Comparison of ENCODE assay signal across 10 mouse cellular contexts in the genomic region with DNA sequence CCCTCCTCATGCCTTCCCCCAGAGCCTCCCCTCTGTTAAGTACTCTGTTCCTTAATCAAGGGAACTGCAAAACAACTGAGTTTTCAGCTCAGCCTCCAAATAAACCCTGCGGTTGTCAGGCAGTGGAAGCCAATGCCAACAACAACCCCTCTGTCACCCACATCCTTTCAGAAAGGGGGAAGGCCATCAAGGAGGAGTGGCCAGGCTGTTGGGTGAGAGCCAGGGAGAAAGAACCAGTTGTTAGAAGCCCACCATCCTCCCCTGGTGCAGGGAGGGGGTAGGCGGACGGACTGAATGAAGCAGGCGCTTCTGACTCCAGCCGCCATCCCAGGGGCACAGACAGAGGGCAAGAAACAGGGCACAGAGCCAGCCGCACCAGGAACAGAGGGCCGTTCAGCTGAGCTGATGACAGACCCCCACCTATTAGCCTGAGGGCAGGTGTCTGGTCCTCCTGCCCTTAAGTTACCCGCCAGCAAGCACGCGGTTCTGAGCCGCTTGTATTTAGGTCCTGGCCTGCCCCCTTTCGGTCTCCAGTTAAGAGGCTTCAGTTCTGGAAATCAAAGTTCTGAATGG. TPM values are rescaled to one million over a fixed set of nuclear protein-coding genes. Genes with fewer than 3 reads are reported as not detected.
A peak's percentile ranks its signal among the peaks of the same experiment; 100 is the strongest.
DNase-seq lines count a peak whose midpoint lies in the region; ATAC-seq and TF ChIP-seq lines count a peak whose summit lies in the region.
"Had no signal": no experiment of that assay in that cellular context is flagged by ENCODE, and none has a peak within 500 bp of the region (broad histone marks: within the 10 kb centered on the region; RNA-seq: fewer than 3 reads in every experiment).

No protein-coding gene starts in this region.

- peak overlapping the region; percentile 18; the same call in 1 of the 2 replicates for H3K4me2 ChIP-seq in heart, embryonic 14.5 days (ENCODE audit: low read length)
- peak overlapping the region; percentile 35 for H3K4me2 ChIP-seq in hindbrain, embryonic 16.5 days (ENCODE audit: low read length)
- no peak overlapping the region for H3K4me2 ChIP-seq in stomach, embryonic 14.5 days (replicated peaks; ENCODE audit: low read depth, low read length)

- no peak for TF ChIP-seq CTCF in testis, adult 2 months (IDR thresholded peaks at IDR 0.05; ENCODE audit: control insufficient read depth, insufficient read depth, insufficient replicate concordance, low read depth, low read length)

- intact Hi-C loops in heart, postnatal 14 days (cut with DNase I), result no loop called here

- no peaks in the 10 kb centered on the region for H3K9me3 ChIP-seq in heart, embryonic 14.5 days (ENCODE audit: control insufficient read depth, low read length)
- H3K9me3 ChIP-seq in hindbrain, embryonic 16.5 days (ENCODE audit: control insufficient read depth, low read length), result no peaks in the 10 kb centered on the region
- H3K9me3 ChIP-seq in stomach, embryonic 14.5 days (ENCODE audit: control insufficient read depth, low read depth, low read length), result no peaks in the 10 kb centered on the region

- H3K27me3 ChIP-seq in heart, embryonic 14.5 days (ENCODE audit: control insufficient read depth, insufficient read depth, low read length), result peaks cover 31% of the 10 kb centered on the region
- H3K27me3 ChIP-seq in testis, adult 2 months (ENCODE audit: control insufficient read depth, insufficient read depth, low read length), result no peaks in the 10 kb centered on the region
- no peaks in the 10 kb centered on the region for H3K27me3 ChIP-seq in hindbrain, embryonic 16.5 days (replicated peaks; ENCODE audit: control insufficient read depth, insufficient read depth, low read length)
- H3K27me3 ChIP-seq in stomach, embryonic 14.5 days (ENCODE audit: control insufficient read depth, insufficient read depth, low read length), result no peaks in the 10 kb centered on the region
- H3K27me3 ChIP-seq: Patski had no signal

- H3K4me3 ChIP-seq in heart, embryonic 14.5 days (ENCODE audit: control insufficient read depth in 1 of 2, insufficient read depth in 1 of 2, low read depth in 1 of 2, low read length in 2 of 2), result no peak overlapping the region
- peak overlapping the region; percentile 64 for H3K4me3 ChIP-seq in testis, adult 2 months (ENCODE audit: control insufficient read depth, low read depth, low read length)
- no peak overlapping the region for H3K4me3 ChIP-seq in hindbrain, embryonic 16.5 days (ENCODE audit: low read length)
- H3K4me3 ChIP-seq in stomach, embryonic 14.5 days (ENCODE audit: low read depth, low read length), result no peak overlapping the region

- ATAC-seq in heart, embryonic 14.5 days (ENCODE audit: insufficient number of reproducible peaks, insufficient read depth, low FRiP score, low read depth), result no peak; the same call in 1 of the 2 replicates
- peak; percentile 92 for ATAC-seq in hindbrain, embryonic 16.5 days
- ATAC-seq in stomach, embryonic 14.5 days (ENCODE audit: insufficient number of reproducible peaks, insufficient read depth, low FRiP score, low read depth), result peak; percentile 67
- ATAC-seq: Patski had no signal

- no peak for DNase-seq in heart, postnatal 14 days
- DNase-seq in testis, postnatal 14 days (ENCODE audit: low spot score), result no peak
- DNase-seq in urinary bladder, postnatal 4 days (ENCODE audit: low spot score in 2 of 2), result no peak
- no peak for DNase-seq in B cell, adult 2 months

- no peak overlapping the region for H3K9ac ChIP-seq in heart, embryonic 14.5 days (ENCODE audit: low read length)
- H3K9ac ChIP-seq in hindbrain, embryonic 16.5 days (ENCODE audit: low read depth, low read length), result no peak overlapping the region
- H3K9ac ChIP-seq in stomach, embryonic 14.5 days (replicated peaks; ENCODE audit: low read depth, low read length), result no peak overlapping the region

- WGBS in heart, embryonic 14.5 days, result 37% methylated on average over 12 of the region's 12 CpGs
- WGBS in hindbrain, embryonic 16.5 days, result 26% methylated on average over 12 of the region's 12 CpGs
- WGBS in stomach, embryonic 14.5 days, result 63% methylated on average over 12 of the region's 12 CpGs

- H3K4me1 ChIP-seq in heart, embryonic 14.5 days (ENCODE audit: control insufficient read depth in 2 of 2, insufficient read depth in 2 of 2, low read length in 2 of 2), result peaks cover 7 to 12% of the 10 kb centered on the region in 2 experiments; a peak in 2 of 4 replicates
- H3K4me1 ChIP-seq in testis, adult 2 months (ENCODE audit: control insufficient read depth, insufficient read depth, low read length), result peaks cover 15% of the 10 kb centered on the region
- H3K4me1 ChIP-seq in hindbrain, embryonic 16.5 days (ENCODE audit: control insufficient read depth, insufficient read depth, low read depth, low read length), result peaks cover 10% of the 10 kb centered on the region
- H3K4me1 ChIP-seq in stomach, embryonic 14.5 days (ENCODE audit: control insufficient read depth, insufficient read depth, low read length), result 0 out of 2 replicates have a peak, but pooled peaks cover 2% of the 10 kb centered on the region

- TF ChIP-seq POLR2A in testis, adult 2 months (IDR thresholded peaks at IDR 0.05; ENCODE audit: control insufficient read depth, low read depth, low read length), result no peak

- H3K36me3 ChIP-seq in heart, embryonic 14.5 days (ENCODE audit: control insufficient read depth, insufficient read depth, low read length), result no peaks in the 10 kb centered on the region
- H3K36me3 ChIP-seq in testis, adult 2 months (ENCODE audit: control insufficient read depth, insufficient read depth, low read length), result no peaks in the 10 kb centered on the region
- H3K36me3 ChIP-seq in hindbrain, embryonic 16.5 days (ENCODE audit: control insufficient read depth, insufficient read depth, low read length), result no peaks in the 10 kb centered on the region
- no peaks in the 10 kb centered on the region for H3K36me3 ChIP-seq in stomach, embryonic 14.5 days (ENCODE audit: control insufficient read depth, insufficient read depth, low read length)

- H3K27ac ChIP-seq in heart, embryonic 14.5 days (replicated peaks in 1 of 2; ENCODE audit: control insufficient read depth in 1 of 2, insufficient read depth in 1 of 2, low read depth in 2 of 2, low read length in 2 of 2), result no peak overlapping the region
- H3K27ac ChIP-seq in testis, adult 2 months (ENCODE audit: control insufficient read depth, insufficient read depth, low read depth, low read length), result no peak overlapping the region
- peak overlapping the region; percentile 30 for H3K27ac ChIP-seq in hindbrain, embryonic 16.5 days (ENCODE audit: low read depth, low read length)
- no peak overlapping the region for H3K27ac ChIP-seq in stomach, embryonic 14.5 days (ENCODE audit: low read length)

RNA-seq across cellular contexts. Expression of a gene that starts 2.7 kb away (rescaled TPM):
- polyA plus RNA-seq in heart, embryonic 14.5 days (2014; fragmentation: Nextera tagmentation; extraction: Ambion mirVana), result 0.12 TPM in 1 of 2 replicates, not detected in the other
- total RNA-seq in heart, postnatal 14 days (2021), result not detected
- polyA plus RNA-seq in testis, adult 2 months (2012; rRNA removed), result 0.60 and 0.69 TPM in 2 replicates
- polyA plus RNA-seq in hindbrain, embryonic 16.5 days (2015; fragmentation: Nextera tagmentation; extraction: Ambion mirVana), result 4.4 and 4.9 TPM in 2 replicates
- polyA plus RNA-seq in stomach, embryonic 14.5 days (2014; fragmentation: Nextera tagmentation; extraction: Ambion mirVana), result 3.0 and 3.9 TPM in 2 replicates
- polyA plus RNA-seq: Patski; spleen, adult 2 months had no signal

RNA-seq across cellular contexts. Expression of a gene that starts 20.7 kb away (rescaled TPM):
- polyA plus RNA-seq in heart, embryonic 14.5 days (2014; fragmentation: Nextera tagmentation; extraction: Ambion mirVana), result 4.1 and 4.3 TPM in 2 replicates
- total RNA-seq in heart, postnatal 14 days (2021), result 1 to 10 TPM; 1.7 to 2.0 TPM
- polyA plus RNA-seq in testis, adult 2 months (2012; rRNA removed), result 17.9 and 18.6 TPM in 2 replicates
- polyA plus RNA-seq in hindbrain, embryonic 16.5 days (2015; fragmentation: Nextera tagmentation; extraction: Ambion mirVana), result 19.5 and 21.3 TPM in 2 replicates
- polyA plus RNA-seq in stomach, embryonic 14.5 days (2014; fragmentation: Nextera tagmentation; extraction: Ambion mirVana), result 14.8 and 16.6 TPM in 2 replicates

RNA-seq across cellular contexts. Expression of a gene that starts 27.6 kb away (rescaled TPM):
- 208 and 213 TPM in 2 replicates for polyA plus RNA-seq in heart, embryonic 14.5 days (2014; fragmentation: Nextera tagmentation; extraction: Ambion mirVana)
- 100 to 1,000 TPM; 128 to 136 TPM for total RNA-seq in heart, postnatal 14 days (2021)
- 18.7 and 24.3 TPM in 2 replicates for polyA plus RNA-seq in testis, adult 2 months (2012; rRNA removed)
- polyA plus RNA-seq in hindbrain, embryonic 16.5 days (2015; fragmentation: Nextera tagmentation; extraction: Ambion mirVana), result 422 and 469 TPM in 2 replicates
- 187 and 189 TPM in 2 replicates for polyA plus RNA-seq in stomach, embryonic 14.5 days (2014; fragmentation: Nextera tagmentation; extraction: Ambion mirVana)

RNA-seq across cellular contexts. Expression of a gene that starts 36.4 kb away (rescaled TPM):
- 4.3 and 4.5 TPM in 2 replicates for polyA plus RNA-seq in heart, embryonic 14.5 days (2014; fragmentation: Nextera tagmentation; extraction: Ambion mirVana)
- total RNA-seq in heart, postnatal 14 days (2021), result 1 to 10 TPM; 2.6 to 3.1 TPM
- 7.0 and 9.1 TPM in 2 replicates for polyA plus RNA-seq in testis, adult 2 months (2012; rRNA removed)
- 3.6 and 4.2 TPM in 2 replicates for polyA plus RNA-seq in hindbrain, embryonic 16.5 days (2015; fragmentation: Nextera tagmentation; extraction: Ambion mirVana)
- polyA plus RNA-seq in stomach, embryonic 14.5 days (2014; fragmentation: Nextera tagmentation; extraction: Ambion mirVana), result 9.7 and 11.8 TPM in 2 replicates

RNA-seq across cellular contexts. Expression of a gene that starts 58.9 kb away (rescaled TPM):
- polyA plus RNA-seq in heart, embryonic 14.5 days (2014; fragmentation: Nextera tagmentation; extraction: Ambion mirVana), result 110 TPM in 2 replicates
- total RNA-seq in heart, postnatal 14 days (2021), result 10 to 100 TPM; 32.1 to 36.4 TPM
- polyA plus RNA-seq in testis, adult 2 months (2012; rRNA removed), result 9.7 and 12.5 TPM in 2 replicates
- polyA plus RNA-seq in hindbrain, embryonic 16.5 days (2015; fragmentation: Nextera tagmentation; extraction: Ambion mirVana), result 202 and 210 TPM in 2 replicates
- polyA plus RNA-seq in stomach, embryonic 14.5 days (2014; fragmentation: Nextera tagmentation; extraction: Ambion mirVana), result 206 and 215 TPM in 2 replicates
